Mouse (Mus musculus) liver, embryonic 14.5 days (tissue): Measurements from ENCODE around the gene Ppp1r16b. TPM values are rescaled to one million over a fixed set of nuclear protein-coding genes. Genes with fewer than 3 reads are reported as not detected.

Experiments
- ATAC-seq: fragments of 200-750 bp; cut with Nextera tagmentation; 2 replicates; pipeline ENCODE4 v1.8.0; 2017; ENCODE audit warnings: moderate number of reproducible peaks, mild to moderate bottlenecking, moderate library complexity; ENCODE audit not compliant: insufficient read depth
- DNase-seq, 3 experiments: peaks; one replicate each; pipeline ENCODE4 v3.0.0-alpha.2; 2012 to 2013; ENCODE audit warnings: low read depth in 3 of 3, low spot score in 3 of 3
- H3K27ac ChIP-seq: fragments of 300-500 bp; sonication (generic); 2 replicates; pipeline ENCODE4 v1.5.1; 2014; ENCODE audit warnings: moderate library complexity, mild to moderate bottlenecking, control low read depth, inconsistent platforms
- H3K27me3 ChIP-seq: fragments of 300-500 bp; sonication (generic); 2 replicates; pipeline ENCODE4 v1.6.1; 2014; ENCODE audit warnings: mild to moderate bottlenecking, low read length, moderate library complexity; ENCODE audit not compliant: control insufficient read depth, insufficient read depth
- H3K36me3 ChIP-seq: fragments of 300-500 bp; sonication (generic); replicated peaks from 2 replicates; pipeline ENCODE4 v1.6.1; 2014; ENCODE audit warnings: low read depth; ENCODE audit not compliant: control insufficient read depth, insufficient read depth
- H3K4me1 ChIP-seq, 2 experiments: fragments of 200-500 bp in 1 of 2; fragments of 300-500 bp in 1 of 2; sonication (generic) in 1 of 2; replicated peaks; 2 replicates each; pipeline ENCODE4 v1.6.1; 2012 to 2014; ENCODE audit warnings: antibody characterized with exemption in 1 of 2, inconsistent platforms in 1 of 2, low read length in 1 of 2; ENCODE audit not compliant: control insufficient read depth in 2 of 2, insufficient read depth in 2 of 2
- H3K4me2 ChIP-seq: fragments of 300-500 bp; sonication (generic); 2 replicates; pipeline ENCODE4 v1.6.1; 2014; ENCODE audit warnings: low read depth, mild to moderate bottlenecking, control low read depth, moderate library complexity
- H3K4me3 ChIP-seq, 2 experiments: fragments of 200-500 bp in 1 of 2; fragments of 300-500 bp in 1 of 2; sonication (generic) in 1 of 2; 2 replicates each; pipeline ENCODE4 v1.5.1; 2012 to 2014; ENCODE audit warnings: low read depth in 2 of 2, low read length in 2 of 2, mild to moderate bottlenecking in 2 of 2, control low read depth in 1 of 2, inconsistent platforms in 1 of 2, moderate library complexity in 1 of 2; ENCODE audit not compliant: insufficient read depth in 1 of 2
- H3K9ac ChIP-seq: fragments of 300-500 bp; sonication (generic); replicated peaks from 2 replicates; pipeline ENCODE4 v1.6.1; 2014; ENCODE audit warnings: mild to moderate bottlenecking, control low read depth, moderate library complexity
- H3K9me3 ChIP-seq: fragments of 300-500 bp; sonication (generic); 2 replicates; pipeline ENCODE4 v1.6.1; 2016; ENCODE audit warnings: low read length, mixed read lengths; ENCODE audit not compliant: control insufficient read depth
- CTCF ChIP-seq: IDR thresholded peaks from 2 replicates; pipeline ENCODE4 v1.5.1; 2016; ENCODE audit warnings: antibody characterized with exemption, low read depth, control low read depth
- EP300 ChIP-seq: IDR thresholded peaks from 2 replicates; pipeline ENCODE4 v1.6.1; 2016; ENCODE audit warnings: antibody characterized with exemption, low read depth
- WGBS: fragments of 180-500 bp; shearing (Covaris S2); extraction: QIAGEN DNeasy Blood & Tissue Kit; methylation state at CpG from one replicate; pipeline ENCODE4 v1.1.7; 2014; ENCODE audit not compliant: insufficient replicate concordance; 5-methylcytosine and 5-hydroxymethylcytosine counted together
- polyA plus RNA-seq, 2 experiments: library from polyadenylated mRNA; depleted of rRNA in 1 of 2; stranded (reverse) in 1 of 2; unstranded in 1 of 2; fragments of >200 nt; fragmentation: Nextera tagmentation in 1 of 2; extraction: Ambion mirVana in 1 of 2; gene quantifications; 2 replicates each; pipeline versions ENCODE4 v1.2.1 to v1.2.3; 2012 to 2014

Ppp1r16b gene
- polyA plus RNA-seq, 2 experiments, result 0.30 to 0.74 TPM

DNA sequence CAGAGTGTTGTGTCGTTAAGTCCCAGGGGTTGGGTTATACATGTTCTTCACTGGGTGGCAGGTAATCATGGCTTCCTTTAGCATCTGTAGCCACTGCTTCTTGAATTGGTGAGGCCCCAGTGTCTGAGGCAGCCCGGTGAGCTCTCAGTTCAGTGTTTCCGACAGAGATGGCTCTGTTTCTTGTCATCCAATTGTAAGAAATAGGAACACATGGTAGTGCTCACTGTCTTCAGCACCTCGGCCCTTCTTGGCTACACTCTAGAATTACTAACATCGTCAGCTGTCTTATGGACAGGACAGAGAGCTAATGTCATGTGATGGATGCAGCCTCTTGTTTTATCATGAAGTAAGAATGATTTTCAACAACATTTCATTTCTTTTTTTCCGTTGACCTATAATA lies 10.0 kb downstream of the Ppp1r16b start:
- Histone ChIP-seq H3K4me3 (no peak overlapping the region), H3K4me2 (no peak overlapping the region), H3K9ac (no peak overlapping the region), H3K36me3 (no peaks in the 10 kb centered on the region), H3K4me1 (no peaks in the 10 kb centered on the region), H3K27me3 (no peaks in the 10 kb centered on the region), H3K9me3 (no peaks in the 10 kb centered on the region), H3K27ac (no peak overlapping the region)
- no peak for TF ChIP-seq EP300
- no peak for TF ChIP-seq CTCF
- DNase-seq (no peak), ATAC-seq (no peak)
- WGBS, result 60% methylated on average over 6 of the region's 6 CpGs

DNA sequence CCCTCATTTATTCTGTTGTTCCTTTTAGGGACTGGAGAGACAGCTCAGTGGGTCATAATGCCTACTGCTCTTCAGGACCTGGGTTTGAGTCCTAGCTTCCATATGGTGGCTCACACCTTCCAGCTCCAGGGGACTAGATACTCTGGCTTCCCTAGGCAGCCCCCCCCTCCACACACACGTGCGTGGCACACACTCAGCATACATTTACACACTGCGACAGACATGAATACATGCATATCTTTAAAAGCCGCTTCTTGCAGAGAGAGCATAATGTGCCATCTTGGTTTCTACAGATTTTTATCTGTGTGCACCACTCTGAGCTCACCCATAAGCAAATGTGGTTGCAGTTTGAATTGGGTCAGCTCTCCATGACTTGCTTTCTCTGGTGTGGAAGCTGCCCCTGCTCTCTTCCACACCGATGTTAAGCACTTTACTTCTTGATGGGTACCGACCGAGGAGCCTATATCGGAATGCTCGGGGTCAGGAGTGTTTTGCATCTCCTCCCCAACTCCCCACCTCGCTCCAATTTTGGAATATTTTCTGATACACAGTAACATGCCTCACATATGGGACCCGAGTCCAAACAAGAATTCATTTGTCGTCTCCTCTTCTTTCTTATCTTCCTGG lies 10.8 kb downstream of the Ppp1r16b start:
- Histone ChIP-seq H3K4me1 (no peaks in the 10 kb centered on the region), H3K4me2 (no peak overlapping the region), H3K36me3 (no peaks in the 10 kb centered on the region), H3K4me3 (no peak overlapping the region), H3K9ac (no peak overlapping the region), H3K27me3 (no peaks in the 10 kb centered on the region), H3K9me3 (no peaks in the 10 kb centered on the region), H3K27ac (no peak overlapping the region)
- DNase-seq, result no peak
- 72% methylated on average over 12 of the region's 12 CpGs for WGBS
- ATAC-seq, result no peak
- TF ChIP-seq CTCF, result no peak
- TF ChIP-seq EP300, result no peak

DNA sequence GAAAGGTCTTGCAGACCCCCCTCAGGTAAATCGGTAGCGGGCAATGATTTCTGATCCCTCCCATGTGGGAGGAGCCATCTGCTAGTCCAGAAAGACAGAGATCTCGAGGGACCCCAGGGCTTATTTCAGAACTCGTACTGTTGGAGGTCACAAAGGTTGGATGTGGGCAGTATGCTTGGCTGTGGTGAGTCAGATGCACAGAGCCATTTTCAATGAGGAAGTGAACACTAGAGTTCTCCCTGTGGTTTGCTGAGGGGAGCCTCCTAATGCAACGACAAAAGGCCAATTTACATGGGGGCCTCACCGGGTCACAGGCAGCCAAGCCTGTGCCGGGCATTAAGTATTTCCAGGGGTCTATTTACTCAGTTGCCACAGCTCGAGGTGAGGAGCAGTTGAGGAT lies 12.7 kb downstream of the Ppp1r16b start:
- H3K27ac ChIP-seq, result no peak overlapping the region
- H3K4me3 ChIP-seq, result no peak overlapping the region
- TF ChIP-seq CTCF, result no peak
- TF ChIP-seq EP300, result no peak

DNA sequence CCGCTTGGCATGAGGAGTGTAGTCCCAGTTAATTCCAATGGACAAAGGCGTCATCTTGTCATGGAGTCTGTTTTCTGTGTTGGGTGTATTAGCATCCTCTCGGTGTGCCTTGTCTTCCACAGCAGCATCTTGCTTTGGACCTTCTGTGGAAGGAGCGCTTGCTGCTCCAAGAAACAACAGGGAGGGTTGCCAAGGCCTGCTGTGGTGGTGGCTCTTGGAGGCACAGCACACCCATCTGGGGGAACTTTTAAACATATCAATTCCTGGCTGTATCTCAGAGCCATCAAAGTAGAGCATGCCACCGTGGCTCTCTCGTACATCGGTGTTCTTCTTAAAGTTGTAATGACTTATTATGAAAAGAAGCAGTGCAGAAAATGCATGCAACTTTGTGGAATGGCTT lies 13.9 kb downstream of the Ppp1r16b start:
- no peaks in the 10 kb centered on the region for H3K4me1 ChIP-seq
- no peak for DNase-seq
- ATAC-seq, result no peak
- no peaks in the 10 kb centered on the region for H3K27me3 ChIP-seq
- no peak overlapping the region for H3K9ac ChIP-seq
- H3K36me3 ChIP-seq, result no peaks in the 10 kb centered on the region
- WGBS, result 71% methylated on average over 7 of the region's 7 CpGs
- no peak overlapping the region for H3K4me2 ChIP-seq
- no peak overlapping the region for H3K4me3 ChIP-seq
- no peaks in the 10 kb centered on the region for H3K9me3 ChIP-seq
- no peak for TF ChIP-seq CTCF
- no peak for TF ChIP-seq EP300
- no peak overlapping the region for H3K27ac ChIP-seq

More for the DNA sequence above, 12.7 kb downstream of the Ppp1r16b start:
- 22% methylated on average over 8 of the region's 8 CpGs for WGBS
- DNase-seq (no peak), ATAC-seq (no peak)
- no peak overlapping the region for H3K9ac ChIP-seq
- no peaks in the 10 kb centered on the region for H3K4me1 ChIP-seq
- no peaks in the 10 kb centered on the region for H3K9me3 ChIP-seq
- H3K4me2 ChIP-seq, result no peak overlapping the region
- no peaks in the 10 kb centered on the region for H3K27me3 ChIP-seq
- H3K36me3 ChIP-seq, result no peaks in the 10 kb centered on the region

DNA sequence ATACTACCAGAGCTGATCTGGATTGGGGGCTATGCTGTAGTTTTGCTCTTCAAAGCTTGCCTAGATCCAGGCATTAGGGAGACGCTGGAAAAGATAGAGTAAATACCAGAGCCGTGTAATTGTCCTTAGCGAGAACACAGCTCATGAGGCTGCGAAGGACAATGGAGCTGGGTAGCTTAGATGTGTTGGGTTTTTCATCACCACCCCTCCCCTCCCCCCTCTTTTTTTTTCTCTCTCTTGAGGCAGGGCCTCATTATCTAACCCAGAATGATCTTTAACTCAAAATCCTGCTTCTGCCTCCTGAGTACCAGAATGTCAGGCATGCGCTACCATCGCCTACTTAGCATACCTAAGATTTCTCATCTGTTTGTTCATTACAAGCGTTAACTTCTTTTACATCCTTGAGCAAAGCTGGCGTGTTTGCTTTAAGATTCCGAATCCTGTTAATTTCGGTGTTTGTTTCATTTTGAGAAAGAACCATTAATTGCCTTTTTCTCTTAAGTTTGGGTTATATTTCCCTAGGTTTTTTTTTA lies 15.2 kb downstream of the Ppp1r16b start:
- no peak for TF ChIP-seq CTCF
- TF ChIP-seq EP300, result no peak
- Histone ChIP-seq H3K27ac (no peak overlapping the region), H3K9ac (no peak overlapping the region), H3K4me1 (no peaks in the 10 kb centered on the region), H3K4me2 (no peak overlapping the region), H3K27me3 (no peaks in the 10 kb centered on the region), H3K9me3 (no peaks in the 10 kb centered on the region), H3K4me3 (no peak overlapping the region), H3K36me3 (no peaks in the 10 kb centered on the region)
- no peak for DNase-seq
- WGBS, result 70% methylated on average over 10 of the region's 10 CpGs
- ATAC-seq, result no peak
